Comparison of ENCODE assay signal across 17 mouse cellular contexts in the genomic region with DNA sequence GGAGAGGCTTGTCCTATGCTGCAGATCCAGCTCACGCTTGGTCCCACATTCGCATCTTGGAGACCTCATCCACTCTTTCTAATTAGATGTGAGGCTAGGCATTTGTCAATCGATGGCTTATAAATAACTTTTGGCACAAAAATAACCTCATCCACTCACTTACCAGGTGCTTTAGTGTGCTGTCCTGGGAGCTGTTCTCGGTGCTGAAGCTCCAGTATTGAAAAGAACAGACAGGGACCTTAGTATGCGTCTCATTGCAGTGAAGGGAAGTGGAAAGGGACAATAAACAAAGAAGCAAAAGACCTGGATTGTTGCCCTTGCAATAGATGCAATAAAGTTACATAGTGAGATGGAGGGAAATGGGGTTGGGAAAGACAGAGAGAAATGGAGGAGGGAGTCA.
DNase-seq lines count a peak whose midpoint lies in the region; ATAC-seq and TF ChIP-seq lines count a peak whose summit lies in the region.
"Had no signal": no experiment of that assay in that cellular context is flagged by ENCODE, and none has a peak within 500 bp of the region (broad histone marks: within the 10 kb centered on the region; RNA-seq: fewer than 3 reads in every experiment).

No protein-coding gene starts in this region.

- H3K4me1 ChIP-seq in ES-E14 (ENCODE audit: control insufficient read depth in 2 of 2, insufficient read depth in 2 of 2, low read length in 2 of 2, poor library complexity in 1 of 2), result peaks cover 0 to 2% of the 10 kb centered on the region in 2 experiments; a peak in 1 of 4 replicates
- H3K4me1 ChIP-seq in limb, embryonic 11.5 days (ENCODE audit: control insufficient read depth, insufficient read depth, low read length), result no peaks in the 10 kb centered on the region
- H3K4me1 ChIP-seq in midbrain, embryonic 11.5 days (ENCODE audit: control insufficient read depth, insufficient read depth, low read length), result no peaks in the 10 kb centered on the region
- H3K4me1 ChIP-seq: embryonic facial prominence, embryonic 12.5 days; limb, embryonic 15.5 days; lung, embryonic 15.5 days had no signal

- H3K9me3 ChIP-seq in ES-E14 (ENCODE audit: control insufficient read depth, insufficient read depth, low read depth, low read length), result no peaks in the 10 kb centered on the region
- no peaks in the 10 kb centered on the region for H3K9me3 ChIP-seq in limb, embryonic 11.5 days (ENCODE audit: control insufficient read depth, low read length)
- no peaks in the 10 kb centered on the region for H3K9me3 ChIP-seq in midbrain, embryonic 11.5 days (ENCODE audit: control insufficient read depth, low read length)
- H3K9me3 ChIP-seq: embryonic facial prominence, embryonic 12.5 days; limb, embryonic 15.5 days; lung, embryonic 15.5 days had no signal

- H3K4me3 ChIP-seq in ES-E14 (ENCODE audit: insufficient read depth in 1 of 2, low read depth in 1 of 2, low read length in 2 of 2, poor library complexity in 1 of 2, severe bottlenecking in 1 of 2), result no peak overlapping the region
- no peak overlapping the region for H3K4me3 ChIP-seq in limb, embryonic 11.5 days (ENCODE audit: low read depth, low read length)
- no peak overlapping the region for H3K4me3 ChIP-seq in midbrain, embryonic 11.5 days (ENCODE audit: low read depth, low read length)
- H3K4me3 ChIP-seq: embryonic facial prominence, embryonic 12.5 days; heart, adult 2 months; limb, embryonic 15.5 days; lung, embryonic 15.5 days had no signal

- H3K36me3 ChIP-seq in ES-E14 (ENCODE audit: control insufficient read depth, insufficient read depth, low read length, poor library complexity, severe bottlenecking), result no peaks in the 10 kb centered on the region
- H3K36me3 ChIP-seq in limb, embryonic 11.5 days (ENCODE audit: control insufficient read depth, insufficient read depth, low read length), result no peaks in the 10 kb centered on the region
- H3K36me3 ChIP-seq in midbrain, embryonic 11.5 days (ENCODE audit: control insufficient read depth, insufficient read depth, low read length), result no peaks in the 10 kb centered on the region
- H3K36me3 ChIP-seq: embryonic facial prominence, embryonic 12.5 days; limb, embryonic 15.5 days; lung, embryonic 15.5 days had no signal

- no peak overlapping the region for H3K27ac ChIP-seq in ES-E14 (ENCODE audit: insufficient read depth, low read depth, low read length, poor library complexity, severe bottlenecking)
- H3K27ac ChIP-seq in limb, embryonic 11.5 days (replicated peaks; ENCODE audit: low read depth, low read length), result no peak overlapping the region
- H3K27ac ChIP-seq in midbrain, embryonic 11.5 days (ENCODE audit: low read depth, low read length), result no peak overlapping the region
- H3K27ac ChIP-seq: embryonic facial prominence, embryonic 12.5 days; heart, adult 2 months; limb, embryonic 15.5 days; lung, embryonic 15.5 days had no signal

- no peak for ATAC-seq in limb, embryonic 11.5 days (ENCODE audit: insufficient number of reproducible peaks, low FRiP score, low TSS enrichment, low read depth)
- ATAC-seq in midbrain, embryonic 11.5 days (ENCODE audit: low FRiP score), result no peak
- ATAC-seq: activated CD4-positive, CD25-positive, alpha-beta regulatory T cell, adult 4 months had no signal

- WGBS in limb, embryonic 11.5 days, result 56% methylated on average over 5 of the region's 5 CpGs
- 63% methylated on average over 5 of the region's 5 CpGs for WGBS in midbrain, embryonic 11.5 days

- no peaks in the 10 kb centered on the region for H3K27me3 ChIP-seq in limb, embryonic 11.5 days (ENCODE audit: control insufficient read depth, insufficient read depth, low read length)
- H3K27me3 ChIP-seq in midbrain, embryonic 11.5 days (ENCODE audit: control insufficient read depth, insufficient read depth, low read length), result no peaks in the 10 kb centered on the region
- H3K27me3 ChIP-seq: embryonic facial prominence, embryonic 12.5 days; limb, embryonic 15.5 days; lung, embryonic 15.5 days had no signal

- DNase-seq in kidney, postnatal 4 days, result peak; percentile 34 to 38
- no peak for DNase-seq in kidney, adult 8-10 months
- peak; percentile 34 for DNase-seq in ES-E14 (ENCODE audit: low read depth, low spot score)
- DNase-seq in embryo, embryonic 10 days (ENCODE audit: low spot score), result peak; percentile 40
- peak; percentile 67 for DNase-seq in limb, embryonic 11.5 days (ENCODE audit: low spot score)
- no peak for DNase-seq in midbrain, embryonic 11.5 days (ENCODE audit: low spot score, missing footprints)
- DNase-seq in thymus, postnatal 14 days, result no peak
- DNase-seq: cerebellum, adult 8-10 months; heart, adult 2 months; kidney, postnatal 14 days; layer of hippocampus, postnatal 36 days; right cerebral cortex, postnatal 14 days; thymus, adult 18-20 months had no signal

- H3K9ac ChIP-seq in ES-E14 (ENCODE audit: insufficient read depth, low read depth, low read length, poor library complexity, severe bottlenecking), result no peak overlapping the region
- no peak overlapping the region for H3K9ac ChIP-seq in limb, embryonic 11.5 days (ENCODE audit: low read length)
- no peak overlapping the region for H3K9ac ChIP-seq in midbrain, embryonic 11.5 days (ENCODE audit: low read length)
- H3K9ac ChIP-seq: embryonic facial prominence, embryonic 12.5 days; limb, embryonic 15.5 days; lung, embryonic 15.5 days had no signal

- no peak overlapping the region for H3K4me2 ChIP-seq in limb, embryonic 11.5 days (ENCODE audit: low read depth, severe bottlenecking)
- H3K4me2 ChIP-seq in midbrain, embryonic 11.5 days, result no peak overlapping the region
- H3K4me2 ChIP-seq: embryonic facial prominence, embryonic 12.5 days; limb, embryonic 15.5 days; lung, embryonic 15.5 days had no signal

- in situ Hi-C loops in ES-E14 (cut with MboI; ENCODE audit: low sequenced_read_pairs in 2 of 2, unreplicated experiment in 2 of 2), result no loop called here

TF ChIP-seq in ES-E14, 5 proteins besides CTCF, POLR2A, EP300 and RAD21:
- TF ChIP-seq MAFK (IDR thresholded peaks at IDR 0.05; ENCODE audit: insufficient read depth, low read depth, low read length), result no peak

Comparison
In these comparisons a context has a peak if more than half of its experiments do, and no peak if none do; other contexts are left out.
1. DNase-seq: peak in kidney, postnatal 4 days (2 of 2), ES-E14 (single experiment), embryo, embryonic 10 days (single experiment) and limb, embryonic 11.5 days (single experiment); none in kidney, adult 8-10 months (0 of 2), midbrain, embryonic 11.5 days (single experiment) and thymus, postnatal 14 days (single experiment).